Mouse (Mus musculus): Measurements from ENCODE around the gene Pcp4l1.

DNA sequence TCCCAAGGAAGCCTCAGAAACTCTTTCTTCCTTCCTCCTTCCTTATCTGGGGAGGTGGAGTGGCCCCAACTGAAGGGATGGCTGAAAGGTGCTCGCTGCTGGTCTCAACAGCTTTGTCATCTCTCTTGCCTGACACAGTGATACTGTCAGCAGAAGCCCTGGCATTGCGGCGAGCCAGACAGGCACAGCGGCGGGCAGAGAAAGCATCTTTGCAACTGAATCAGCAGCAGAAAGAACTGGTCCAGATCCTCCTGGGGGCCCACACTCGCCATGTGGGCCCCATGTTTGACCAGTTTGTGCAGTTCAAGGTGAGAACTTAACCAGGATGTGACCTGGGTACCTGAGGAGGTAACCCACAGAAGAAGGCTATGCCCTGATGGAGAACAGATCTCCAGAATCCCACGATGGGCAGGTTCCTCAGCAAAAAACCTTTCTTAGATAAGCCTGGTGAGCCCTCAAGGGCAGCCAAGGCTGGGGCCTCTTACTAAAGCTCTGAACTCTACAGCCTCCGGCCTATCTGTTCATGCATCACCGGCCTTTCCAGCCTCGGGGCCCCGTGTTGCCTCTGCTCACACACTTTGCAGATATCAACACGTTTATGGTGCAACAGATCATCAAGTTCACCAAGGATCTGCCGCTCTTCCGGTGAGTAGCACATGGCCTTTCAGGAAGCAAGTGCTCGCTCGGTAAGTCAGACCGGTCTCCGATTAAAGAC is 20.3 kb upstream of the Pcp4l1 start:
- TF ChIP-seq GATA1 (IDR thresholded peaks at IDR 0.05; ENCODE audit: borderline replicate concordance, low read length), result no peak
- no peak for TF ChIP-seq FLI1 (IDR thresholded peaks at IDR 0.05; ENCODE audit: low read length)

All from megakaryocyte, embryonic 14.5 days (primary cell).